Mouse (Mus musculus) liver, adult 2 months (tissue): Measurements from ENCODE around the gene Tbc1d10c. TPM values are rescaled to one million over a fixed set of nuclear protein-coding genes. Genes with fewer than 3 reads are reported as not detected.

Source experiments
- DNase-seq: peaks from one replicate; pipeline ENCODE4 v3.0.0-alpha.2; 2011; ENCODE audit warnings: low read depth, low spot score; ENCODE audit errors: extremely low read depth
- H3K27ac ChIP-seq: fragments of 200-500 bp; replicated peaks from 2 replicates; pipeline ENCODE4 v1.5.1; 2012; ENCODE audit warnings: low read depth, mild to moderate bottlenecking, control low read depth, inconsistent platforms, low read length; ENCODE audit not compliant: insufficient read depth
- H3K27me3 ChIP-seq: fragments of 200-500 bp; 2 replicates; pipeline ENCODE4 v1.6.1; 2012; ENCODE audit warnings: mild to moderate bottlenecking, moderate library complexity, low read length, inconsistent platforms; ENCODE audit not compliant: control insufficient read depth, insufficient read depth
- H3K36me3 ChIP-seq: fragments of 200-500 bp; 2 replicates; pipeline ENCODE4 v1.6.1; 2012; ENCODE audit warnings: low read length, inconsistent platforms; ENCODE audit not compliant: control insufficient read depth, insufficient read depth
- H3K4me1 ChIP-seq: fragments of 200-500 bp; 2 replicates; pipeline ENCODE4 v1.6.1; 2011; ENCODE audit warnings: low read length; ENCODE audit not compliant: control insufficient read depth, insufficient read depth
- H3K4me3 ChIP-seq: fragments of 200-500 bp; 2 replicates; pipeline ENCODE4 v1.5.1; 2011; ENCODE audit warnings: low read depth, mild to moderate bottlenecking, control low read depth, low read length, moderate library complexity; ENCODE audit not compliant: insufficient read depth
- H3K79me2 ChIP-seq: fragments of 200-500 bp; 2 replicates; pipeline ENCODE4 v1.6.1; 2012; ENCODE audit warnings: inconsistent platforms, mild to moderate bottlenecking, low read length, moderate library complexity; ENCODE audit not compliant: control insufficient read depth, insufficient read depth
- H3K9ac ChIP-seq: fragments of 200-500 bp; 2 replicates; pipeline ENCODE4 v1.6.1; 2012; ENCODE audit warnings: low read depth, mild to moderate bottlenecking, control low read depth, inconsistent platforms, low read length
- CTCF ChIP-seq: fragments of 200-500 bp; IDR thresholded peaks from 2 replicates; pipeline ENCODE4 v1.5.1; 2011; ENCODE audit warnings: low read depth, low read length, control low read depth
- POLR2A ChIP-seq: fragments of 200-500 bp; IDR thresholded peaks from 2 replicates; pipeline ENCODE4 v1.6.1; 2011; ENCODE audit warnings: low read length, control low read depth; ENCODE audit not compliant: insufficient read depth; ENCODE audit errors: extremely low read depth
- WGBS: fragments of 180-500 bp; shearing (Covaris S2); methylation state at CpG from one replicate; pipeline ENCODE4 v1.1.7; 2018; 5-methylcytosine and 5-hydroxymethylcytosine counted together
- polyA plus RNA-seq: library from polyadenylated mRNA; depleted of rRNA; stranded (reverse); fragments of >200 nt; gene quantifications from 2 replicates; pipeline ENCODE4 v1.2.3, GENCODE M21; 2012
- total RNA-seq: library from RNA; depleted of rRNA; stranded (reverse); fragments of >200 nt; gene quantifications from 2 replicates; pipeline ENCODE4 v1.2.3, GENCODE M21; 2014

Gene Tbc1d10c
- total and polyA plus RNA-seq, 2 experiments = 0.46 to 2.2 TPM

DNA sequence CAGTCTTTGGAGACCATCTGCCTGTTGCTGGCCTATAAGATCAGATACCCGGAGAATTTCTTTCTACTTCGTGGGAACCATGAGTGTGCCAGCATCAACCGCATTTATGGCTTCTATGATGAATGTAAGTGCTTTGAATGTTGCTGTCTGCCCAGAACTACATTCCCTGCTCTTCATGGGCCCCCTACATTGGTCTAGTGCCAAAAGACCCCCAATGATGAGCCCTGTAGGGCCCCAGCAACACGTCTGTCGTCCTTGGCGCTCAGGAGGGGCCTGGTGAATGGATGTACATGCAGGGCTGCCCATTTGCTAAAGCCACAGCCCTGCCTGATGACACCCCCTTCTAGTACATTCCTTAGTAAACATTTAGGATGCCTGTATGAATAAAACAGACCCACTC lies 2.0 kb upstream of the Tbc1d10c start:
- 62% methylated on average over 6 of the region's 6 CpGs for WGBS
- no peaks in the 10 kb centered on the region for H3K27me3 ChIP-seq
- H3K27ac ChIP-seq = no peak overlapping the region
- TF ChIP-seq POLR2A (no peak), CTCF (no peak)
- no peak overlapping the region; the same call in none of the 2 replicates for H3K4me3 ChIP-seq
- DNase-seq = no peak
- peaks cover 14% of the 10 kb centered on the region for H3K79me2 ChIP-seq
- peaks cover 6% of the 10 kb centered on the region; the same call in 1 of the 2 replicates for H3K36me3 ChIP-seq
- H3K9ac ChIP-seq = peak overlapping the region; percentile 96
- H3K4me1 ChIP-seq = peaks cover 33% of the 10 kb centered on the region

DNA sequence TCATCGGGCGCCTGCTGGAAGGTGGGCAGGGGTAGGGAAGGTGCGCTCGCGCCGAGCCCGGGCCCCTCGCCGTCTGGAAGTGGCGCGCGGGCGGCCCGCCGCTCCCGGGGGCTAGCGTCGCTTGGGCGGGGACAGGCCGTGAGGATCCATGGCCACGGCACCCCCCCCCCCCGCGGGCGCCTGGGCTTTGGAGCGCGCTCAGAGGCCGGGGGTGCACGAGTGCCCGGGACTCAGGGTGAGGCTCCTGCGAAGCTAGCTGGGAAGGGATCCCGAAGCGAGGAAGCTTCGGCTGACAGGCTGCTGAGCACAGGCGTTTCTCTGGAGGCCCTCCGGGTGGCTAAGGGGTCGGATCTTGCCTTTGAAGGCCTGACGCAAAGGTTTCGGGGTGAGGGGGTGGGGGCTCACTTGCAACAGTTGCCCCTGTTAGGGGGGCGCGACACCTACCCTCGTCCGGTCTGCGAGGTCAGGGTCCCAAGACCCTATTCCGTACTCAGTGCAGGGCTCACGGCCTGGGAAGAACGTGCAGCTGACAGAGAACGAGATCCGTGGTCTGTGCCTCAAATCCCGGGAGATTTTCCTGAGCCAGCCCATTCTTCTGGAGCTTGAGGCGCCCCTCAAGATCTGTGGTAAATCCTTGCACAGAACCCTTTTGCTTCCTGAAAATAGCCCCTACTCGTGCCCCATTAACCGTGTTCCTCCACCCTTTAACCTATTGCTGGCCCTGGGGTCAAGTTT lies 1.3 kb upstream of the Tbc1d10c start:
- no peaks in the 10 kb centered on the region for H3K27me3 ChIP-seq
- peaks cover 33% of the 10 kb centered on the region for H3K4me1 ChIP-seq
- peak overlapping the region; percentile 96 for H3K9ac ChIP-seq
- H3K27ac ChIP-seq = peak overlapping the region; percentile 73
- 1% methylated on average over 49 of the region's 52 CpGs for WGBS
- peak overlapping the region; percentile 96 for H3K4me3 ChIP-seq
- no peak for DNase-seq
- H3K36me3 ChIP-seq = peaks cover 6% of the 10 kb centered on the region; the same call in 1 of the 2 replicates
- TF ChIP-seq POLR2A (no peak), CTCF (no peak)
- peaks cover 14% of the 10 kb centered on the region for H3K79me2 ChIP-seq

DNA sequence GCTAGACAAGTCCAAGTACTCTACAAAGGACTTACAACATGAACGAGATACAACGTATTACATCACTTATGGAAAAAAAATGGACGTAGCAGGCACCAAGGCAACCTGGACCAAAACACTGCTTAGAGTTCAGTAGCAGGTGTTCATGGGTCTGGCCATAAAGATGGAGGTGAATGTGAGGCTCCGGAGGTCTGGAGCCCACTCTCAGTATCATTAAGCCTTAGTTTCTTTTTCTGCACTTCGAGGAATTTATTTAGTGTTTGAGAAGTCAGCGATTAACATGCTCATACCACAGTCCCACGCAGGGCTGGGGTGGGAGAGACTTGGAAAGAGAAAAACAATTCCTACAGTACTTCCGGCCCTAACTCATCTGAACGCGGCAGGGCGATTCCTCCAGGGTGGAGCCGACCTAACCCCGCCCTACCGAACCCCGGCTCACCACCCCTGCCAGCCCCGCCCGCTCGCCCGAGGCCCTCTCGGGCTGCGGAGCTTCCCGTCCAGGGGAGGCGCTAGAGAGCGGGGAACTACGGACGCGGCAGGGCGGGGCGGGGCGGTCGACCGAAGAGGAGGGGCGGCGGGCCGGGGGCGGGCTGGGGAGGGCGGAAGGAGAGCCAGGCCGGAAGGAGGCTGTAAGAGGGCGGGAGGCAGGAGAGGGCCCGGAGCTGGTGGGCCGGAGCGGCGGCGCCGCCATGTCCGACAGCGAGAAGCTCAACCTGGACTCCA lies 605 bp upstream of the Tbc1d10c start, which contains the start of gene Ppp1ca:
Gene Ppp1ca, plus strand, starts transcription at position 538 of the 723 bp plus-strand sequence.
- peaks cover 6% of the 10 kb centered on the region; the same call in 1 of the 2 replicates for H3K36me3 ChIP-seq
- H3K9ac ChIP-seq = peak within 1 kb of the TSS; percentile 96
- DNase-seq = peak; percentile 72
- H3K4me1 ChIP-seq = peaks cover 30% of the 10 kb centered on the region
- H3K79me2 ChIP-seq = peaks cover 14% of the 10 kb centered on the region
- H3K27ac ChIP-seq = peak within 1 kb of the TSS; percentile 73
- no peaks in the 10 kb centered on the region for H3K27me3 ChIP-seq
- peak; percentile 72 for TF ChIP-seq CTCF
- TF ChIP-seq POLR2A = peak; percentile 90
- 7% methylated on average over 35 of the region's 47 CpGs for WGBS
- H3K4me3 ChIP-seq = peak within 1 kb of the TSS; percentile 96

DNA sequence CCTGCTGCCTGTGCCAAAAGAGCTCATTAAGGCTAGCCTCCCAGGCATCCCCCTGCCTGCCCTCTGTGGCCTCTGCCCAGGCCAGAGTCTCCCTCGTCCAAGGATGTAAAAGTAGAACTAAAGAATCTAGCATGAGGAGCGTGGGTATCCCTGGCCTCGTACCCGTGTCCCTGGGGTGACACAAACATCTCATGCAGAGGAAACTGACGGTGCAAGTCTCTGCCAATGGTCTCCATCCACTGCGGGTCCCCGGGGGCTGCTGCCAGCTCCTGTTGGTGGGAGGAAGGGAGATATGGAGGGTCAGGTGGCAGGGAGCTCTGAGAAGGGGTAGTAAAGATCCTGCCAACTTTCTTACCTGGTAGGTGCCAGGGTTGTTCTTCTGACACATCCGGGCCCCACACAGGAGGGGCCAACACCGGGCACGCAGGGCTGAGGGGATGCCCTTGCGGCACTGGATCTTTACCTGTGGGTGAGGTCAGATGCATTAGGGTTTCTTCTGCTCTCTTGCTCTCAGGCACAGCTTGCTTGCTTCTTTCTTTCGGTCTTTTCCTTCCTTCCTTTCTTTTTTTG lies 1.9 kb downstream of the Tbc1d10c start:
- WGBS = 91% methylated on average over 12 of the region's 12 CpGs
- DNase-seq = no peak
- TF ChIP-seq CTCF = no peak
- H3K27me3 ChIP-seq = no peaks in the 10 kb centered on the region
- H3K4me1 ChIP-seq = peaks cover 12% of the 10 kb centered on the region
- peaks cover 14% of the 10 kb centered on the region for H3K79me2 ChIP-seq
- H3K27ac ChIP-seq = no peak overlapping the region
- H3K9ac ChIP-seq = no peak overlapping the region
- H3K4me3 ChIP-seq = no peak overlapping the region
- peaks cover 2% of the 10 kb centered on the region; the same call in 1 of the 2 replicates for H3K36me3 ChIP-seq

DNA sequence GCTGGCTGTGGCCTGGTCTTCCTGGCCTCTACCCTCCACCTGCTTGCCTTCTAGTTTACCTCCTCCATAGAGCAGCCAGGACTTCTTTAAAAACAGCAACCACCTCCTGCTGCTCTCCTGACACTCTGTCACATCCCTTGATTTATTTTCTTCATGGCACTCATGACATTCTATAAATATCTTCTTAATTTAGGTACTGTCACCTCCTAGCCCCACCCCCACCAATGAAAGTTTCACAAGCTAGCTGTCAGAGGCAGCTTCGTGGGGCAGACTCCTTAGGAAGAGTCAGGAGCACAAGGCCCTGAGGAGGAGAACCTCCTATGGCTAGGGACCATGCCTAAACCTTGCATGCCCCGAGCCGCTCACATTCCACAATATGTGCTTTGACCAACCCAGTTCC lies 3.8 kb downstream of the Tbc1d10c start:
- H3K27ac ChIP-seq = no peak overlapping the region
- TF ChIP-seq CTCF = no peak
- TF ChIP-seq POLR2A = no peak
- 91% methylated on average over 3 of the region's 3 CpGs for WGBS
- no peak overlapping the region for H3K9ac ChIP-seq
- H3K79me2 ChIP-seq = peaks cover 3% of the 10 kb centered on the region; the same call in 1 of the 2 replicates
- H3K27me3 ChIP-seq = no peaks in the 10 kb centered on the region
- no peak for DNase-seq
- H3K4me1 ChIP-seq = no peaks in the 10 kb centered on the region
- no peaks in the 10 kb centered on the region for H3K36me3 ChIP-seq
- H3K4me3 ChIP-seq = no peak overlapping the region
